Mouse (Mus musculus) limb, embryonic 15.5 days (tissue): ENCODE measurements at regions not wholly inside any gene's neighbourhood (a gene's known extent, or its start where the extent isn't known, plus 50 kb on each side); places are given as distances from the start of the nearest gene placed in this dataset.

Experiments used
- ATAC-seq: fragments of 200-750 bp; cut with Nextera tagmentation; 2 replicates; pipeline ENCODE4 v1.8.0; 2017; ENCODE audit warnings: low read depth, moderate TSS enrichment; ENCODE audit not compliant: insufficient number of reproducible peaks, low FRiP score, low TSS enrichment
- H3K27ac ChIP-seq: fragments of 300-500 bp; sonication (generic); 2 replicates; pipeline ENCODE4 v1.5.1; 2015; ENCODE audit warnings: moderate library complexity, mild to moderate bottlenecking, inconsistent platforms
- H3K27me3 ChIP-seq: fragments of 300-500 bp; sonication (generic); 2 replicates; pipeline ENCODE4 v1.6.1; 2015; ENCODE audit warnings: inconsistent platforms
- H3K36me3 ChIP-seq: fragments of 300-500 bp; sonication (generic); 2 replicates; pipeline ENCODE4 v1.6.1; 2015; ENCODE audit warnings: inconsistent platforms
- H3K4me1 ChIP-seq: fragments of 300-500 bp; sonication (generic); 2 replicates; pipeline ENCODE4 v1.6.1; 2015; ENCODE audit warnings: inconsistent platforms
- H3K4me2 ChIP-seq: fragments of 300-500 bp; sonication (generic); 2 replicates; pipeline ENCODE4 v1.6.1; 2015; ENCODE audit warnings: mild to moderate bottlenecking, inconsistent platforms
- H3K4me3 ChIP-seq: fragments of 300-500 bp; sonication (generic); 2 replicates; pipeline ENCODE4 v1.5.1; 2015; ENCODE audit warnings: mild to moderate bottlenecking, inconsistent platforms
- H3K9ac ChIP-seq: fragments of 300-500 bp; sonication (generic); 2 replicates; pipeline ENCODE4 v1.6.1; 2015; ENCODE audit warnings: inconsistent platforms
- H3K9me3 ChIP-seq: fragments of 300-500 bp; sonication (generic); 2 replicates; pipeline ENCODE4 v1.6.1; 2016; ENCODE audit warnings: inconsistent platforms
- WGBS: fragments of 180-500 bp; shearing (Covaris S2); methylation state at CpG from one replicate; pipeline ENCODE4 v1.1.7; 2015; 5-methylcytosine and 5-hydroxymethylcytosine counted together

GRCm38 (mm10) chr3:120123155-120123554 is 338.9 kb upstream of the Ptbp2 start:
- no peaks in the 10 kb centered on the region for H3K4me1 ChIP-seq
- H3K27ac ChIP-seq, result no peak overlapping the region
- no peaks in the 10 kb centered on the region for H3K27me3 ChIP-seq
- WGBS, result 43% methylated on average over 3 of the region's 3 CpGs
- H3K9ac ChIP-seq, result no peak overlapping the region
- ATAC-seq, result no peak
- no peak overlapping the region for H3K4me3 ChIP-seq
- no peak overlapping the region for H3K4me2 ChIP-seq
- H3K9me3 ChIP-seq, result no peaks in the 10 kb centered on the region
- H3K36me3 ChIP-seq, result no peaks in the 10 kb centered on the region

- H3K27ac ChIP-seq, result no peak overlapping the region
- H3K4me1 ChIP-seq, result no peaks in the 10 kb centered on the region
- H3K36me3 ChIP-seq, result no peaks in the 10 kb centered on the region
- WGBS, result 61% methylated on average over 7 of the region's 7 CpGs
- no peak overlapping the region for H3K9ac ChIP-seq
- H3K9me3 ChIP-seq, result no peaks in the 10 kb centered on the region
- no peaks in the 10 kb centered on the region for H3K27me3 ChIP-seq
- H3K4me3 ChIP-seq, result no peak overlapping the region
- ATAC-seq, result no peak
- H3K4me2 ChIP-seq, result no peak overlapping the region
These were observed 299.1 kb upstream of the Ptbp2 start for GRCm38 (mm10) chr3:120083171-120083932.

DNA sequence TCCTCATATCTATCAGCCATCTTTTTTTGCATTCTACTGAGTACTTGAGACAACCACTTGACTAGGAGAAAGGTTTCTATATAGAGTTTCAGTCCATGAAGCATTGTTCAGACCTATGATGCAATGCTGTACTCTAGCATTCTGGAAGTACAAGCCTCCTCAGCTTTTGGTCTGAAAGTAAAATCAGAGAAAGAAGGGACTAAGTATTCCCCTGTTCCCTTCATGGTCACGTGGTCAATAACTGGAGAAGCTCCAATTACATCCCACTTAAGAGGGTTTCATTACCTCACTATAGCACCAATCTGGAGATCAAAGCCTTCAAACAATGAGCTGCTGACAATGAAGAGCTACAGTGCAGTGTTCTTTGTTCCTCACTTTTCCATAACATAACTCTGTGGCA is 289.3 kb upstream of the Ptbp2 start:
- ATAC-seq, result no peak
- Histone ChIP-seq H3K4me1 (no peaks in the 10 kb centered on the region), H3K9ac (no peak overlapping the region), H3K4me2 (no peak overlapping the region), H3K27ac (no peak overlapping the region), H3K36me3 (no peaks in the 10 kb centered on the region), H3K9me3 (no peaks in the 10 kb centered on the region), H3K4me3 (no peak overlapping the region), H3K27me3 (no peaks in the 10 kb centered on the region)
- WGBS, result 12% methylated on average over 1 of the region's 1 CpGs

GRCm38 (mm10) chr3:120065714-120066113 is 281.4 kb upstream of the Ptbp2 start:
- Histone ChIP-seq H3K9ac (no peak overlapping the region), H3K9me3 (no peaks in the 10 kb centered on the region), H3K27ac (no peak overlapping the region), H3K4me3 (no peak overlapping the region), H3K4me1 (peaks cover 11% of the 10 kb centered on the region), H3K4me2 (no peak overlapping the region), H3K27me3 (no peaks in the 10 kb centered on the region), H3K36me3 (no peaks in the 10 kb centered on the region)
- WGBS, result 57% methylated on average over 6 of the region's 6 CpGs
- ATAC-seq, result 0 out of 2 replicates have a peak, but pooled peaks have one; percentile 14

GRCm38 (mm10) chr3:120064854-120065480 is 280.7 kb upstream of the Ptbp2 start:
- Histone ChIP-seq H3K36me3 (no peaks in the 10 kb centered on the region), H3K4me1 (peaks cover 11% of the 10 kb centered on the region), H3K4me2 (no peak overlapping the region), H3K9ac (no peak overlapping the region), H3K27ac (no peak overlapping the region), H3K4me3 (no peak overlapping the region), H3K27me3 (no peaks in the 10 kb centered on the region), H3K9me3 (no peaks in the 10 kb centered on the region)
- ATAC-seq, result no peak
- 28% methylated on average over 5 of the region's 5 CpGs for WGBS

DNA sequence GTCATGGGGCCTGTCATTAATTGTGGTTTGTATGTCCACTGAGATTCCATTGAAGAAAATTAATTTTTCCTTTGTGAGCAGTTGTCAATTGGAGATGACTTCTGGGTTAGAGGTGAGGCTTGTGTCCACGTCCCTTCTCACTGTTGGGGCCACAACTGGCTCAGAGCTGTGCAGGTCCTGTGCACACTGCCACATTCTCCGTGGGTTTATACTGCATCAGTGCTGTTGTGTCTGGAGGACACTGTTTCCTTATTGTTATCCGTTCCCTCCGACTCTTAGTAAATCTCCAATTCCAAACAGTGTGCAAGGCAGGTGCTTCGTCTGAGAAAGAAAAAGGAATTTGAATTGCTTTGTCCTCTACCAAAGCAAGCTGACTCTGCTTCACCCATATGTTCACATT is 278.0 kb upstream of the Ptbp2 start:
- Histone ChIP-seq H3K27me3 (no peaks in the 10 kb centered on the region), H3K36me3 (no peaks in the 10 kb centered on the region), H3K4me1 (peaks cover 11% of the 10 kb centered on the region), H3K9me3 (no peaks in the 10 kb centered on the region), H3K9ac (no peak overlapping the region), H3K4me2 (no peak overlapping the region), H3K4me3 (no peak overlapping the region), H3K27ac (no peak overlapping the region)
- ATAC-seq, result no peak
- 81% methylated on average over 5 of the region's 5 CpGs for WGBS

- ATAC-seq, result no peak
- no peaks in the 10 kb centered on the region for H3K27me3 ChIP-seq
These were observed 275.7 kb upstream of the Ptbp2 start for GRCm38 (mm10) chr3:120059959-120060358.

DNA sequence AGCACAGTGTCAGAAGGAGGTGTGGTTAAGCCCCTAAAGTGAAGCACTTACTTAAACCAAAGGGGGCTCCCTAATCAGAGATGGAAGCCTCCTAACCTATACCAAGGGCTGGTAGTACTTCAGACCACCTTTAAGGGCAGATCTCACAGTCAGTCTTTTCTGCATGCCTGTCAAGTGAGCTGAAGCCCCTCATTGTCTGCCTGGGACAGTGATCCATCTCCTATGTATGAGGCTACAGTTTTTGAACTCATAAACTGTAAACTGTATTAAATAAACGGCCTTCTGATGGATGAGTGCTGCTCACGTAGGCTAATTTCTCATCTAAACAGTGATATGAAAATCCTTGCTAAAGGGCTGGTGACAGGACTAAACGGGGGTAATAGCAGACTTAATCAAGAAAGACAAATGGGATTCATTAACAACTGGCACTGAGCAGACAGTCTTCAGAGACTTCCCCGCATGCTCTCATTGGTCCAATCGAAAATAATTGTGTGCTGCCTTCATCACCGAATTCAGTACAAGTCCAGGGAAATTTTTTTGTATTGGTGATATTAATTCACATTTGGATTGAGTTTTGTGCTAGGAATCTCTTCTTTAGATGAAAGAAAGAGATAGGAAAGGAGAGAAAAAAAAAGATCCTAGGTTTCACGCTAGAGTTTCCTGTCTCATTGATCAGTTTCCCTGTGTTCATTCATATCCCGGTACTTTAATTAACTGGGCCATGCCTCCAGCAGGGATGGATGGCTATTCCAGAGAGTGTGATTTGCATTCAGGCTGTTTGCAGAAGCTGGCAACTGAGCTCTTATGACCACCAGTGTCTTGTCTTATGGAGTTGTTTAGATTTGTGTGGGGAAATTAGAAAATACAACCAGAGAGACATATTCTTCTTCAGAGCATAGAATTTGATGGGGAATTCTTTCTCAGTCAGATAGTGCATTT is 271.2 kb upstream of the Ptbp2 start:
- 50% methylated on average over 8 of the region's 8 CpGs for WGBS
- H3K9me3 ChIP-seq, result no peaks in the 10 kb centered on the region
- no peak overlapping the region for H3K4me2 ChIP-seq
- H3K27me3 ChIP-seq, result no peaks in the 10 kb centered on the region
- no peak overlapping the region for H3K9ac ChIP-seq
- no peaks in the 10 kb centered on the region for H3K4me1 ChIP-seq
- no peak overlapping the region for H3K4me3 ChIP-seq
- no peaks in the 10 kb centered on the region for H3K36me3 ChIP-seq
- no peak overlapping the region for H3K27ac ChIP-seq
- no peak for ATAC-seq

More at GRCm38 (mm10) chr3:120059959-120060358, 275.7 kb upstream of the Ptbp2 start:
- H3K27ac ChIP-seq, result no peak overlapping the region
- no peaks in the 10 kb centered on the region for H3K36me3 ChIP-seq
- peaks cover 6% of the 10 kb centered on the region for H3K4me1 ChIP-seq
- H3K4me3 ChIP-seq, result no peak overlapping the region
- H3K4me2 ChIP-seq, result no peak overlapping the region
- H3K9ac ChIP-seq, result no peak overlapping the region
- 46% methylated on average over 11 of the region's 11 CpGs for WGBS
- H3K9me3 ChIP-seq, result no peaks in the 10 kb centered on the region

DNA sequence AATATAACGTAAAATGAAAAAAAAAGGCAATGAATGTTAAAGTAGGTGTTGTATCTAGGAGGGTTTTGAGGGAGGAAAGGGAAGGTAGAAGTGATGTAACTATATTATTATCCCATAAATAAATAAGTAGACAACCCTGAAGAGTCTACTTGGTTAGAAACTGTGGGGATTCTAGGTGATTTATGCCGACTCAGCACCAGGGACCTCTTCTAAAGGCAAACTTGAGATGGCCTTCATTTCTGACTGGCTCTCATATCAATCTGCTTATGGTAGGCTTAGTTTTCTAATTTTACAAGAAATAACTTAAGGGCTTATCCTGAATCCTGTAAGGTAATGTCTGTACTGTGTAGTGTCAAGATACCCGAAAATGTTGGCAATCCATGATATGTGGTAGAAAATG is 263.0 kb upstream of the Ptbp2 start:
- H3K9me3 ChIP-seq, result no peaks in the 10 kb centered on the region
- 90% methylated on average over 3 of the region's 3 CpGs for WGBS
- no peaks in the 10 kb centered on the region for H3K36me3 ChIP-seq
- H3K27me3 ChIP-seq, result no peaks in the 10 kb centered on the region
- H3K9ac ChIP-seq, result no peak overlapping the region
- H3K4me2 ChIP-seq, result no peak overlapping the region
- no peak overlapping the region for H3K4me3 ChIP-seq
- H3K27ac ChIP-seq, result no peak overlapping the region
- ATAC-seq, result no peak
- no peaks in the 10 kb centered on the region for H3K4me1 ChIP-seq

DNA sequence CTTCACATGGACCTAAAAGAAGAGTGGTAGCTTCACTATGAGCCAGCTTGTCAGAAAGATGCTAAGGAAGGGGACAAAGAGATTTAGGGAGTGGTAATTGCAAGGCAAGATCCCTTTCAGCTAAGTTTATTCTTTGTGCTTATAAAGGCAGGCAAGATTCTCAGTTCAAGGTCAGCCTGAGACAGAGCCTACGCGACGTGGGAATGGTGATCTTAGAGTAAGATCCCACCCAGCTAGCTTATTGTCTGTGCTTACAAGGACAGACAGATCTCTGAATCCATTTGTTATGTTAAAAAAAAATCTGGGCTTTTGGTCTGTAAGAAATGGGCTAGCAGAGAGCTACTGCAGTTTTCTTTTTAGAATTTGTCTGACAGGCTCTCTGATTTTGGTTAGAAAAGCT is 253.3 kb upstream of the Ptbp2 start:
- no peaks in the 10 kb centered on the region for H3K27me3 ChIP-seq
- 91% methylated on average over 3 of the region's 3 CpGs for WGBS

GRCm38 (mm10) chr3:120019826-120020683 is 235.8 kb upstream of the Ptbp2 start:
- Histone ChIP-seq H3K9ac (no peak overlapping the region), H3K9me3 (no peaks in the 10 kb centered on the region), H3K27ac (no peak overlapping the region), H3K36me3 (no peaks in the 10 kb centered on the region), H3K4me1 (no peaks in the 10 kb centered on the region), H3K4me3 (no peak overlapping the region), H3K4me2 (no peak overlapping the region), H3K27me3 (no peaks in the 10 kb centered on the region)
- ATAC-seq, result no peak
- 81% methylated on average over 10 of the region's 10 CpGs for WGBS

More for the DNA sequence above, 253.3 kb upstream of the Ptbp2 start:
- H3K9ac ChIP-seq, result no peak overlapping the region
- H3K27ac ChIP-seq, result no peak overlapping the region
- ATAC-seq, result no peak
- H3K4me1 ChIP-seq, result no peaks in the 10 kb centered on the region
- H3K9me3 ChIP-seq, result no peaks in the 10 kb centered on the region
- H3K4me2 ChIP-seq, result no peak overlapping the region
- no peaks in the 10 kb centered on the region for H3K36me3 ChIP-seq
- no peak overlapping the region for H3K4me3 ChIP-seq
